Mouse (Mus musculus) neural tube, embryonic 12.5 days (tissue): Measurements from ENCODE around the gene Ddx27. TPM values are rescaled to one million over a fixed set of nuclear protein-coding genes. Genes with fewer than 3 reads are reported as not detected.
A peak's percentile ranks its signal among the peaks of the same experiment; 100 is the strongest.

Experiments used
- ATAC-seq: fragments of 200-750 bp; cut with Nextera tagmentation; 2 replicates; pipeline ENCODE4 v1.8.0; 2017; ENCODE audit warnings: low read depth, mild to moderate bottlenecking, moderate TSS enrichment, moderate library complexity; ENCODE audit not compliant: low FRiP score
- H3K27ac ChIP-seq: fragments of 300-500 bp; sonication (generic); 2 replicates; pipeline ENCODE4 v1.5.1; 2016
- H3K27me3 ChIP-seq: fragments of 300-500 bp; sonication (generic); replicated peaks from 2 replicates; pipeline ENCODE4 v1.6.1; 2016; ENCODE audit warnings: mild to moderate bottlenecking
- H3K36me3 ChIP-seq: fragments of 300-500 bp; sonication (generic); 2 replicates; pipeline ENCODE4 v1.6.1; 2016; ENCODE audit warnings: mild to moderate bottlenecking
- H3K4me1 ChIP-seq: fragments of 300-500 bp; sonication (generic); 2 replicates; pipeline ENCODE4 v1.6.1; 2016
- H3K4me2 ChIP-seq: fragments of 300-500 bp; sonication (generic); replicated peaks from 2 replicates; pipeline ENCODE4 v1.6.1; 2016; ENCODE audit warnings: mild to moderate bottlenecking
- H3K4me3 ChIP-seq: fragments of 300-500 bp; sonication (generic); 2 replicates; pipeline ENCODE4 v1.5.1; 2016
- H3K9ac ChIP-seq: fragments of 300-500 bp; sonication (generic); 2 replicates; pipeline ENCODE4 v1.6.1; 2016; ENCODE audit warnings: mild to moderate bottlenecking
- H3K9me3 ChIP-seq: fragments of 300-500 bp; sonication (generic); 2 replicates; pipeline ENCODE4 v1.6.1; 2016; ENCODE audit warnings: mild to moderate bottlenecking
- WGBS: fragments of 180-500 bp; shearing (Covaris S2); methylation state at CpG from one replicate; pipeline ENCODE4 v1.1.7; 2016; 5-methylcytosine and 5-hydroxymethylcytosine counted together
- polyA plus RNA-seq: library from polyadenylated mRNA; unstranded; fragments of >200 nt; fragmentation: Nextera tagmentation; extraction: Ambion mirVana; gene quantifications from 2 replicates; pipeline ENCODE4 v1.2.1, GENCODE M21; 2016

Ddx27 gene
- 43.8 and 44.5 TPM in 2 replicates for polyA plus RNA-seq

DNA sequence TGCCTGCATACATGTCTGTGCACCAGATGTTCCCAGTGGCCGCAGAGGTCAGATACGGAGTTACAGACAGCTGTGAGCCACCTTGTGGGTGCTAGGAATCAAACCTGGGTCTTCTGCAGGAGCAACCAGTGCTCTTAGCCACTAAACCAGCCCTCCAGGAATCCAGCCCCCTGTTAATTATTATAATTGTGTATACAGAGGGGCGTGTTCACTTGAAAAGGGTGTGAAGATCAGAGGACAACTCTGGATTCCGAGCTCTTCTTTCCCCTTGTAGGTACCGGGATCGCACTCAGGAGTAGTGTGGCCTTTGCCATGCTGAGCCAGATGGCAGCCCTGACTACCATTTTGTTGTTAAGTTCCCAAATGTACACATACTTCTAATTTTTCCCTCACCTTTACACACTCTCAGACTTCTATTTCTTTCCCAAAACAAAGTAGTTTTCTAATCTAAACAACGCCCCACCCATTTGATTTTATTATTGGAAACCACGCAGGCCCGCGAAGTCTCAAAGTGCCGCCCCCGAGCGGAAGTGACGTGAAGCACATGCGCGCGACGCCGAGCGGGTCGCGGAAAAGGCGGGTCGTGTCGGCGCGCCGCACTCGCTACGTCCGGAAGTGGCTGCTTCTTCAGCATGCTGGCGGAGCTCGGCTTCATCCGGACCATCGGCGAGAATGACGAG, at the start of gene Ddx27:
Gene Ddx27, plus strand, starts transcription at position 492 of the 680 bp plus-strand sequence.
- Histone ChIP-seq H3K27me3 (no peaks in the 10 kb centered on the region), H3K9me3 (no peaks in the 10 kb centered on the region), H3K4me3 (peak within 1 kb of the TSS; percentile 80), H3K36me3 (peaks cover 19% of the 10 kb centered on the region), H3K4me1 (peaks cover 20% of the 10 kb centered on the region), H3K9ac (peak within 1 kb of the TSS; percentile 73), H3K4me2 (peak within 1 kb of the TSS; percentile 99), H3K27ac (peak within 1 kb of the TSS; percentile 20; the same call in 1 of the 2 replicates)
- peak; percentile 86 for ATAC-seq
- WGBS, result 2% methylated on average over 37 of the region's 37 CpGs

DNA sequence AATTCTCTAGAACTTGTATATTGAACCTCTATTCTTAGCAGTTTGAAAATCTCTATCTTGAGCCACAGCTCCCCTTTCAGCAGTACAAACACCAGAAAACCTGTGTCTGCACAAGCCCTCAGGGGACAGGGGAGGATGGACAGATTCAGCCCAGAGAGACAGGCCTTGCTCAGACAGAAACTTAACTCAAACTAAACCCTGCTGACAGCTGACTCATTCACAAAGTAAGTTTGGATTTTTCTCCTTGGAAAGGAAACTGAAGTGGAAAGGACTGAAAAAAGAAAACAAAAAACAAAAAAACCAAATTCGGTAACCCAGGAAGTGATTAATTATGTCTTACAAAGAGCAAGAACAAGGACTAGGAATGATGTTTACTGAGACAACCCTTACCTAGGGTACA, 41.8 kb upstream of the Ddx27 start:
- no peaks in the 10 kb centered on the region for H3K36me3 ChIP-seq
- H3K27ac ChIP-seq, result no peak overlapping the region
- H3K4me3 ChIP-seq, result no peak overlapping the region
- H3K4me2 ChIP-seq, result no peak overlapping the region
- 67% methylated on average over 1 of the region's 1 CpGs for WGBS
- H3K27me3 ChIP-seq, result no peaks in the 10 kb centered on the region
- H3K4me1 ChIP-seq, result peaks cover 3% of the 10 kb centered on the region; the same call in 1 of the 2 replicates
- no peaks in the 10 kb centered on the region for H3K9me3 ChIP-seq
- no peak for ATAC-seq
- H3K9ac ChIP-seq, result no peak overlapping the region

DNA sequence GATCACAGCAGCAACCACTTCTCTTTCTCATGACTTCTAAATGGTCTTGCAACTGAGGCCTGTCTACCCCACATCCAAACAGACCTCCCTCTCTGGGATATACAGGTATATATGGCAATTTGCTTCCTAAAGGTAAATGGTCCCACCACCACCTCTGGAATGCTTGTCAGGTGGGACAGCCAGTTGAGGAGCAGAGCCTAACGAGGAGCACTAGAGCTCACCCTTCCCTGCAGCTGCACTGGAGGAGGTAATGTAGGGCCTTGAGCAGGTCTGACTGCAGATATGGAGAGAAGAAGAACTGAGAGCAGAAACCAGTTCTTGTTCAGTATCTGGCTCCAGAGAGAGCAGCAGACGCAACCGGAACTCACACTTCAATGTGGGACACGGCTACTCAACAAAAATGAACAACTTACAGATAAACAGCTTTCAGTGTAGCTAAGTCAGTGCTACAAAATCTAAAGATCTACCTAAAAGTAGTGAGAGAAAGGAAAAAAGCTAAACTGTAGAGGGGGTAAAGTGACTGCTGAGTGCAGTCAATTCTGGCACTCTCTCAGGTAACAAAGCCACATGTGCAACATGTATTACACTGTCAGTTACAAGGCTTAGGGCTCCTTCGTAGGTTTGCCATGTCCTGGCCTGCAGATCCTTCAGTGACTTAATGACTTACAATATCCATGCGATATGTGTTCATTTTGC, 40.7 kb upstream of the Ddx27 start:
- no peaks in the 10 kb centered on the region for H3K9me3 ChIP-seq
- no peak overlapping the region for H3K27ac ChIP-seq
- WGBS, result 81% methylated on average over 6 of the region's 6 CpGs
- H3K4me1 ChIP-seq, result peaks cover 3% of the 10 kb centered on the region; the same call in 1 of the 2 replicates
- H3K4me2 ChIP-seq, result no peak overlapping the region
- H3K4me3 ChIP-seq, result no peak overlapping the region
- no peak for ATAC-seq
- H3K27me3 ChIP-seq, result no peaks in the 10 kb centered on the region
- H3K9ac ChIP-seq, result no peak overlapping the region
- no peaks in the 10 kb centered on the region for H3K36me3 ChIP-seq

DNA sequence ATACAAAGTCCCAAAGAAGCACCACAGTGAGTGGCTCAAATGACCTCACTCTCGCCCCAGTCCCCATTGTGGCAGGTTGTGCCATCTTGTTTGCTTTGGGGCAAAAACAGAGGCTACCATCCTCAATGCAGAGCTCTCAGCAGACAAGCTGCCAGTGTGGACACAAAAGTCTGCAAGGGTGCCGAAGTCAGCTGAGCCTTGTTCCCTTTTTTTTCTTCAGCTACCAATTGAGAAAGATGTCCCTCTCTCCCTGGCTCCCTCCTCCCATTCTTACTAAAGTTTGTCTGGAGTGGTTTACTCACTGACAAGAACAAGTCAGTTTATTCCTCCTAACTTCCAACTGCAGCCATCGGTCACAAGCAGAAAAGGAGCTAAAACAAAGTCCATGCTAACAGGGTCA, 38.6 kb upstream of the Ddx27 start:
- Histone ChIP-seq H3K4me1 (peaks cover 3% of the 10 kb centered on the region; the same call in 1 of the 2 replicates), H3K36me3 (no peaks in the 10 kb centered on the region), H3K9ac (no peak overlapping the region), H3K4me3 (no peak overlapping the region), H3K27me3 (no peaks in the 10 kb centered on the region), H3K9me3 (no peaks in the 10 kb centered on the region), H3K27ac (no peak overlapping the region), H3K4me2 (no peak overlapping the region)
- WGBS, result 82% methylated on average over 3 of the region's 3 CpGs
- no peak for ATAC-seq

DNA sequence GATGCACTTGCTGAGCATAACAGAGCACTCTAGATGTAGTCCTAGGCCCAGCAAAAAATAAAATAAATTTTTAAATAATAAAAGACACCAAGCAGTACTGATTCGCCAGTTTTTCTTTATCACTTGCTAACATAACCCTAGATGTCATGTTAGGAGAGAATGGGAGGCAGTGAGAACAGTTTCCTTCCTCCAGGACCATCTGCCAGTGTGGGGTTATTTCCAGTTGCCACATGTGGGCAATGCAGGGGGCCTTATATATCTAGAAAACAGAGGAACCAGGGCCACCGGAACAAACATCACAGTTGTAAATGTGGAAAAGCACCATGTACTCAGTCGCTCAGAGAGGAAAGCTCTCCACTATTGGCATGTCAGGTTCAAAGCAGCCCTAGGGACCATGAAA, 37.5 kb upstream of the Ddx27 start:
- H3K36me3 ChIP-seq, result no peaks in the 10 kb centered on the region
- 74% methylated on average over 3 of the region's 3 CpGs for WGBS
- H3K9me3 ChIP-seq, result no peaks in the 10 kb centered on the region
- H3K4me1 ChIP-seq, result peaks cover 3% of the 10 kb centered on the region; the same call in 1 of the 2 replicates
- H3K4me2 ChIP-seq, result no peak overlapping the region
- no peak for ATAC-seq
- H3K4me3 ChIP-seq, result no peak overlapping the region
- H3K27me3 ChIP-seq, result no peaks in the 10 kb centered on the region
- no peak overlapping the region for H3K9ac ChIP-seq
- no peak overlapping the region for H3K27ac ChIP-seq

DNA sequence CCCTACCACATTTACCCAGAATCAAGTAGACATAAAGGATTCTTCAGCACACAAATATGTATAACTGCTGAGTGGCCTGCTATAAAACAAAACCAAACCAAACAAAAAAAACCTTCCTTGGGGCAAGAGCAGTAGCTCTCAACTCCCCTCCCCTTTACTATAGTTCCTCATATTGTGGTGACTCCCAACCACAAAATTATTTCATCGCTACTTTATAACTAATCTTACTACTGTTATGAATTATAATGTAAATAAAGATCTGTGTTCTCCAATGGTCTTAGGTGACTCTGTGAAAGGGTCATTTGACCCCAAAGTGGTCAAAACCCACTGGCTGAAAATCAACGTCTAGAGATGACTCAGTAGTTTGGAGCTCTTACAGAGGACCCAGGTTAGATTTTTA, 34.8 kb upstream of the Ddx27 start:
- Histone ChIP-seq H3K27me3 (no peaks in the 10 kb centered on the region), H3K27ac (no peak overlapping the region), H3K4me1 (0 out of 2 replicates have a peak, but pooled peaks cover 3% of the 10 kb centered on the region), H3K36me3 (no peaks in the 10 kb centered on the region), H3K9ac (no peak overlapping the region), H3K4me2 (no peak overlapping the region), H3K9me3 (no peaks in the 10 kb centered on the region), H3K4me3 (no peak overlapping the region)
- 89% methylated on average over 2 of the region's 2 CpGs for WGBS
- no peak for ATAC-seq

DNA sequence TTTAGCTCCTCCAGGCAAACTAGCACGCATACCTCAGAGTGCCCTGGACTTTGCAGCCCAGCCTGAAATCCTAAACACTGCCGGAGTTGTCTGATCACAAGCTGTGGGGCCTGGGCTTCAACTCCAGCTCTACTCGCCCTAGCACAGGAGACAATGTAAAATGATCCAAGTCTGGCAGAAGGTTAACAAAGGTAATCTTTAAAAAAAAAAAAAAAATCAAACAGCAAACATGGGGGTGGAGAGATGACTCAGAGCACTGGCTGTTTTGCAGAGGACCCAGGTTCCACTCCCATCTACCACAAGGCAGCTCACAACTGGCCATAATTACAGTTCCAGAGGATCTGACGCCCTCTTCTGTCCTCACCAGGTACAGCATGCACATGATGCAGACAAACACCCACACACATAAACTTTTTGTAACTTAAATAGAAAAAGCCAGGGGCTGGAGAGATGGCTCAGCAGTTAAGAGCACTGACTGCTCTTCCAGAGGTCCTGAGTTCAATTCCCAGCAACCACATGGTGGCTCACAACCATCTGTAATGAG, 31.6 kb upstream of the Ddx27 start:
- Histone ChIP-seq H3K9me3 (no peaks in the 10 kb centered on the region), H3K4me3 (no peak overlapping the region), H3K4me2 (no peak overlapping the region), H3K36me3 (no peaks in the 10 kb centered on the region), H3K4me1 (no peaks in the 10 kb centered on the region), H3K27me3 (no peaks in the 10 kb centered on the region), H3K27ac (no peak overlapping the region), H3K9ac (no peak overlapping the region)
- WGBS, result 82% methylated on average over 4 of the region's 4 CpGs
- ATAC-seq, result no peak

DNA sequence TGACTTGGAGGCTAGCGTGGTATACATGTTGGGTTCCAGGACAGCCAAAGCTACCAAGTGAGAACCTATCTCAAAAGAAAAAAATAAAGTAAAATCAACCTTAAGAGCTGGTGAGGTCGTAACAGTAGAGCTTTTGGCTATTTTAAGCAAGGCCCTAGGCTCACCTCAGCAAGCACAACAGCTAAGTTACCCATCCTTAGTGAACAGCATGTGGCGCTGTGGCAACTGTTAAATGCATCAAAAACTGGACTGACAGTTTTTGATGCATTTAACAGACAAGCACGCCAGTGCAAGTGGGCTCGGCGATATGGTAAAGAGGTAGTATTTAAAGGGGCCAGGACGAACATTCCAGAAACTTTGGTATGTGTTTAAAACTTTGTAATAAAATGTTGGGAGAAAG, 24.1 kb upstream of the Ddx27 start:
- ATAC-seq, result no peak
- Histone ChIP-seq H3K4me2 (no peak overlapping the region), H3K36me3 (no peaks in the 10 kb centered on the region), H3K27me3 (no peaks in the 10 kb centered on the region), H3K4me1 (peaks cover 26% of the 10 kb centered on the region), H3K9ac (no peak overlapping the region), H3K27ac (no peak overlapping the region), H3K9me3 (no peaks in the 10 kb centered on the region), H3K4me3 (no peak overlapping the region)
- 88% methylated on average over 7 of the region's 7 CpGs for WGBS

DNA sequence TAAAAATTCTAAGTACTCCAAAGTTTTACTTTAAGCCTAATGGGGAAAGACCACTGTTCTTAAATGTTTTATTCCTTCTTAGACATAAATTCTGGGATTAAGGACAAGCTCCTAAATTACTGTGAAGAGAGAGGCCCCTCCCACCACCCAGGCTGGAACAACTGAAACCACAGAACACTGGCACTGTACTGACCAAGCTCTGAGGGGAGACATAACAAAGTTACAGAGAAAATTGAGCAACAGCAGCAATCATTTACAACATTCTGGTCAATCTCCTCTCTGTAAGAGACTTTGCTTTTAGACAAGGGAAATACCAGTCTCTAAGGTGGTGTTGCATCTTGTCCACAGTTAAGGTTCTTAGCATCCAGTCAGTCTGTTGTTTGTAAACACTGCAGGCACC, 23.0 kb upstream of the Ddx27 start:
- no peak overlapping the region for H3K27ac ChIP-seq
- no peaks in the 10 kb centered on the region for H3K36me3 ChIP-seq
- peaks cover 30% of the 10 kb centered on the region for H3K4me1 ChIP-seq
- H3K4me2 ChIP-seq, result no peak overlapping the region
- H3K9ac ChIP-seq, result no peak overlapping the region
- ATAC-seq, result no peak
- H3K4me3 ChIP-seq, result no peak overlapping the region
- no peaks in the 10 kb centered on the region for H3K27me3 ChIP-seq
- H3K9me3 ChIP-seq, result no peaks in the 10 kb centered on the region

DNA sequence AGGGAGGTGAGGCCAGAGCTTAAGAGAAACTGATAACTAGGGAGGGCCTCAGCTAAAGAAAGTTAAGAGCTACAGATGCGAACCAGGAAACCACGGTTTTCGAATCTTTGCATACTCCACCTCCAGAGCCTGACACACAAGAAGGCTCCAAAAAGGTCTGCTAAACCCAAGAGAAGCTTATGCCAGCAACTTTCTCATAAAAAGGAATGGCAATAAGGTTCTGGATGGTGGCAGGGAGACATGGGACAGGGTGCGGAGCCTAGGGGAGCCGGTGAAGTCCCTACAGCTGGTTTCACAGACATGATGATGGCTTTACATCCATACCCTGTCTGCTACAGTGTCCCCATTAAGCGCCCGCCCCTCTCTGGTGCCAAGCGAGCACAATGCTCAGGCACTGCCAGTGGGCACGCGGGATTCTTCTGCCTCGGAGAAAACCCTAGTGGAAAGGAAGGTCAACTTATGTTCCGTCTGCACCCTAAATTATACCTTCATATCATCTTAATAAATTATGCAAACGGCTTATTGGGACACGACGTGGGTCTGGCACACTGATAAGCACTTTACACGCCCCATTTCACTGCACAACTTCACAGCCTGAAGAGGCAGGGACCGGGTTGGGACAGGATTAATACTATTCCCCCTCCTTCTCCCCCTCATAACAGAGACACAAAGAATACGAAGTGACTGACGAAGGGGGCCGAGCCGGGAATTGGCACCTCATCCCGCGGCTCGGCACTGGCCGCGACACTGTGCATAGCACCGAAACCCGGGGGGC, 19.8 kb upstream of the Ddx27 start:
- Histone ChIP-seq H3K4me3 (peak overlapping the region; percentile 99), H3K9me3 (no peaks in the 10 kb centered on the region), H3K4me1 (peaks cover 30% of the 10 kb centered on the region), H3K4me2 (peak overlapping the region; percentile 79), H3K36me3 (no peaks in the 10 kb centered on the region), H3K9ac (peak overlapping the region; percentile 99), H3K27ac (peak overlapping the region; percentile 96), H3K27me3 (no peaks in the 10 kb centered on the region)
- 5% methylated on average over 28 of the region's 28 CpGs for WGBS
- peak; percentile 27; the same call in 1 of the 2 replicates for ATAC-seq

DNA sequence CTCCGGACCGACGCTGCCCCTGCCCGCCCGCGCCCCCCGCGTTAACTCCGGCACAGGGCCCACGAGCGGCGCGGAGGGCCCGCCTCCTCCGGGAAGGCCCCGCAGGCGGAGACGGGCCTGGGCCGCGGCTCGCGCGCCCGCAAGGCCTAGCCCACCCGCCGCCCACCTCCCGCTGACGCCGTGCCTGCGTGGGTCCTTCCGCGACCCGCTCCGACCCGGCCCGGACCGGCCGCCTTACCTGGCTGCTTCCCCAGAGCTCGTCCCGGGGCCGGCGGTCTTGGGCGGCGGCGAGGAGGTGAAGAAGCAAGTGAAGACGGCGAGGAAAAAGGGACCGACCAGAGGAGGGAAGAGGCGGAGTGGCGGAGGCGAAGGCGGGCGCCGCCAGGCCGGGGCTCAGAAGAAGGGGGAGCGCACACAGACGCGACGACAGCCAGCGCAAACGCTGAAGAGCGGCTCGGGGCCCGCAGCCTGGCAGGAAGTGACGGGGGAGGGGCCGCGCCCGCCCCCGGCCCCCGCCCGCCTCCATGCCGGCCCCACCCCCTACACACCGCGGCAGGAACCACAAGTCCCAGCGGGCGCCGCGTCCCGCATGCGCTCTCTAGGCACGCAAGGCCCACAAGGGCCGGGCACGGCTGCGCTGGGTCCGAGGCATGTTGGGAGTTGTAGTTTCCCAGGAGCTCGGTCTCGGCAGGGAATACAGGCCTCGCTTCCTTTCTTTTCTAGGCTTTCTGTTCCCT, 19.0 kb upstream of the Ddx27 start, which contains the start of gene Stau1:
Gene Stau1, minus strand, starts transcription at position 504 of the 737 bp plus-strand sequence.
- peak within 1 kb of the TSS; percentile 99 for H3K4me3 ChIP-seq
- H3K4me1 ChIP-seq, result peaks cover 30% of the 10 kb centered on the region
- under 1% methylated on average over 88 of the region's 88 CpGs for WGBS
- H3K27ac ChIP-seq, result peak within 1 kb of the TSS; percentile 96
- ATAC-seq, result peak; percentile 99
- H3K9ac ChIP-seq, result peak within 1 kb of the TSS; percentile 99
- no peaks in the 10 kb centered on the region for H3K9me3 ChIP-seq
- H3K27me3 ChIP-seq, result no peaks in the 10 kb centered on the region
- peak within 1 kb of the TSS; percentile 79 for H3K4me2 ChIP-seq
- no peaks in the 10 kb centered on the region for H3K36me3 ChIP-seq
